Mouse (Mus musculus) adrenal gland, adult 8-10 months (tissue): ENCODE measurements at regions not wholly inside any gene's neighbourhood (a gene's known extent, or its start where the extent isn't known, plus 50 kb on each side); places are given as distances from the start of the nearest gene placed in this dataset.

Experiments
- DNase-seq: peaks from one replicate; pipeline ENCODE4 v3.0.0; 2022

GRCm38 (mm10) chr12:29124079-29124668, 372.6 kb downstream of the Eipr1 start:
- DNase-seq = no peak

- peak; percentile 45 for DNase-seq
Observed at GRCm38 (mm10) chr12:29128844-29129243, 377.2 kb downstream of the Eipr1 start.

GRCm38 (mm10) chr12:29129331-29129730, 377.7 kb downstream of the Eipr1 start:
- no peak for DNase-seq

GRCm38 (mm10) chr12:29134326-29134725, 382.7 kb downstream of the Eipr1 start:
- DNase-seq = no peak

- DNase-seq = peak; percentile 63
Observed at GRCm38 (mm10) chr12:29136850-29137268, 385.3 kb downstream of the Eipr1 start.

- DNase-seq = no peak
Observed at GRCm38 (mm10) chr12:29137455-29137854, 385.9 kb downstream of the Eipr1 start.

GRCm38 (mm10) chr12:29140576-29140975, 387.6 kb upstream of the Myt1l start:
- no peak for DNase-seq

- no peak for DNase-seq
Observed at GRCm38 (mm10) chr12:29141132-29141531, 387.1 kb upstream of the Myt1l start.

- DNase-seq = no peak
Observed at GRCm38 (mm10) chr12:29141855-29142254, 386.3 kb upstream of the Myt1l start.

GRCm38 (mm10) chr12:29143297-29143696, 384.9 kb upstream of the Myt1l start:
- DNase-seq = no peak

GRCm38 (mm10) chr12:29160920-29161319, 367.3 kb upstream of the Myt1l start:
- no peak for DNase-seq

GRCm38 (mm10) chr12:29161546-29161945, 366.6 kb upstream of the Myt1l start:
- no peak for DNase-seq

- no peak for DNase-seq
Observed at GRCm38 (mm10) chr12:29164701-29165100, 363.5 kb upstream of the Myt1l start.

- no peak for DNase-seq
Observed at GRCm38 (mm10) chr12:29166316-29166715, 361.9 kb upstream of the Myt1l start.

GRCm38 (mm10) chr12:29167922-29168321, 360.3 kb upstream of the Myt1l start:
- DNase-seq = no peak

GRCm38 (mm10) chr12:29175698-29176440, 352.3 kb upstream of the Myt1l start:
- DNase-seq = no peak

- DNase-seq = no peak
Observed at GRCm38 (mm10) chr12:29177145-29177544, 351.0 kb upstream of the Myt1l start.

- peak; percentile 79 for DNase-seq
Observed at GRCm38 (mm10) chr12:29178168-29178895, 349.9 kb upstream of the Myt1l start.

GRCm38 (mm10) chr12:29179405-29179804, 348.8 kb upstream of the Myt1l start:
- no peak for DNase-seq

GRCm38 (mm10) chr12:29180576-29180975, 347.6 kb upstream of the Myt1l start:
- peak; percentile 66 for DNase-seq

GRCm38 (mm10) chr12:29187619-29188018, 340.6 kb upstream of the Myt1l start:
- DNase-seq = no peak

- DNase-seq = peak; percentile 62
Observed at GRCm38 (mm10) chr12:29192391-29192790, 335.8 kb upstream of the Myt1l start.

- no peak for DNase-seq
Observed at GRCm38 (mm10) chr12:29211946-29212345, 316.2 kb upstream of the Myt1l start.

- no peak for DNase-seq
Observed at GRCm38 (mm10) chr12:29213625-29214024, 314.6 kb upstream of the Myt1l start.
